Mouse (Mus musculus) cerebellum, postnatal 10 days (tissue): ENCODE results near the gene Olfr275.
A peak's percentile ranks its signal among the peaks of the same experiment; 100 is the strongest.
"Not testable (repeated sequence)": the region's sequence is repeated elsewhere in the genome, so short reads cannot be mapped to it uniquely, and the experiment has no call there.

Experiments used
- DNase-seq, 2 experiments: peaks; one replicate each; pipeline ENCODE4 v3.0.0; 2021; ENCODE audit warnings: mixed read lengths in 2 of 2

Gene Olfr275

GRCm38 (mm10) chr4:52814304-52814703 lies at the start of gene Olfr275:
Gene Olfr275 (plus strand): TSS chr4:52814604.
- DNase-seq: no peak

- DNase-seq: no peak
Measured at GRCm38 (mm10) chr4:52765612-52766011, 48.8 kb upstream of the Olfr275 start.

GRCm38 (mm10) chr4:52772186-52772585 lies 42.2 kb upstream of the Olfr275 start:
- DNase-seq: no peak

- no peak for DNase-seq
Measured at GRCm38 (mm10) chr4:52800013-52800412, 14.4 kb upstream of the Olfr275 start.

GRCm38 (mm10) chr4:52811871-52812270 lies 2.5 kb upstream of the Olfr275 start:
- DNase-seq: peak in 1 of 2 experiments; percentile 25

GRCm38 (mm10) chr4:52821375-52821774 lies 7.0 kb downstream of the Olfr275 start:
- no peak for DNase-seq

- DNase-seq: not testable (repeated sequence)
Measured at GRCm38 (mm10) chr4:52845411-52845810, 31.0 kb downstream of the Olfr275 start.

- DNase-seq: peak; percentile 82 to 86
Measured at GRCm38 (mm10) chr4:52849039-52849635, 34.7 kb downstream of the Olfr275 start.

GRCm38 (mm10) chr4:52849672-52850071 lies 35.3 kb downstream of the Olfr275 start:
- peak in 1 of 2 experiments; percentile 6 for DNase-seq

GRCm38 (mm10) chr4:52859136-52859535 lies 44.7 kb downstream of the Olfr275 start, which contains the start of gene Olfr273:
Gene Olfr273 (minus strand): TSS chr4:52859236.
- no peak for DNase-seq

GRCm38 (mm10) chr4:52864156-52864555 lies 49.8 kb downstream of the Olfr275 start:
- no peak for DNase-seq
